1 mouse cellular context compared by ENCODE assay signal in the genomic region with DNA sequence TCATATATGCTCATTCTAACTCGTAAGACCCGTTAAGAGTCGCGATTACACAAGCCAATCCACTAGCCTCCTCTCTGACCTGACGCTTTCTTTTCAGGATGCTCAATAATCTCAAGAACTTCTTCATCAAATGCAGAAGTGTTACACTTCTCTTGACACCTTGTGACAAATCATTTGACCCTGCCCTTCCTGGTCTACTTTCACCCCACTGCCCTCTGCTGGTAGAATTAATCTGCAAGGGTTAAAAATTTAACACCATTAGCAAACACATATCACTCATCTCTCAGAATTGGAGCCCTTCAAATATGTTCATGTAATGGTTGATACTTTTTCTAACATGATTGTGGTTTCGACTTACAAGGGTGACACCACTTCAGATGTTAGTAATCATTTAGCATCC.
TF ChIP-seq lines count a peak whose summit lies in the region.

No protein-coding gene starts in this region.

TF ChIP-seq in CH12.LX, 34 proteins besides CTCF, POLR2A, EP300 and RAD21 (continued from another document):
- no peak for TF ChIP-seq ZNF384 (IDR thresholded peaks at IDR 0.05; ENCODE audit: low read depth, low read length)
- TF ChIP-seq CHD1 (IDR thresholded peaks at IDR 0.05; ENCODE audit: low read depth, low read length): no peak
- TF ChIP-seq TBP (conservative IDR thresholded peaks at IDR 0.05; ENCODE audit: low read depth, low read length): no peak
- TF ChIP-seq RCOR1 (conservative IDR thresholded peaks at IDR 0.05; ENCODE audit: low read depth, low read length): no peak
- no peak for TF ChIP-seq MXI1 (IDR thresholded peaks at IDR 0.05; ENCODE audit: low read depth, low read length)
- TF ChIP-seq CHD2 (IDR thresholded peaks at IDR 0.05; ENCODE audit: low read length): no peak
- TF ChIP-seq SMC3 (IDR thresholded peaks at IDR 0.05; ENCODE audit: low read depth, low read length): peak; percentile 78
- TF ChIP-seq USF1 (IDR thresholded peaks at IDR 0.05; ENCODE audit: low read depth, low read length): no peak
- TF ChIP-seq MEF2A (IDR thresholded peaks at IDR 0.05; ENCODE audit: borderline replicate concordance, low read depth, low read length): no peak
- no peak for TF ChIP-seq JUN (IDR thresholded peaks at IDR 0.05; ENCODE audit: insufficient read depth, low read depth, low read length)
- TF ChIP-seq SIN3A (IDR thresholded peaks at IDR 0.05; ENCODE audit: low read length): no peak
